In the genomic region with DNA sequence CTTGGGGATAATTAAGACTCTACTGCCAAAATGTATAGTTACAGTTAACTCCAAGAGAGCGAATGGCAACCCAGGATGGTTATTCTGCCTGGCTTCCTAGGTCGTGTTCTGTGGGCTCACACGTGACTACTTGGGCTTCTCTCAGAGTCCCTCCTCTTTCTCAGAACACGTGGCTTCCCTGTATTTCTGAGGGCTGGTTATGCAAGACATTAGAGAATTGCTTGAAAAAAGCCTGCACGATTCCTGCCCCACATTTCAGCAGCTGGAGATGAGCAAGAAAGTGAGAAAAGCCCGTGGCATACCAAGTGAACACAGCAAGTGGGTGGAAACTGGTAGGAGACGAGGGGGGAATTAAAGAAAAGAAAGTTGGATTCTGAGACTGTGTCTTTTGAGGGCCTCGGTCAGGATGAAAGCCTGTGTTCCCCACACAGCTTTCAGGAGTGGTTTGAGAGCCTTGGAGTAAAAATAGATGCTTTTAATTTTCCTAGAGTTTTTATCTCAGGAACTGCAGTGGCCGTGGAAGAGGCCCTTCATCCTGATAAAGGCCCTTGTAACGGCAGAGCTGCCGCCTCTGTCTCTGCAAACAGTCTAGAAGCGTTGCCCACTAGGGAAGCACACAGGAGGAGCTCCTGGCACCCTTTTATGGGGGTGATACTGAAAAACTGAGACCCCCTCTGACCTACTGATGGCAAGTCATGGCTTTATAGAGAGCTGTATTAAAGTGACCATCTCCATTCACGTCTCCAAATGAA, we compare ENCODE assay signal across 8 mouse cellular contexts. TPM values are rescaled to one million over a fixed set of nuclear protein-coding genes. Genes with fewer than 3 reads are reported as not detected.
A peak's percentile ranks its signal among the peaks of the same experiment; 100 is the strongest.
DNase-seq lines count a peak whose midpoint lies in the region; ATAC-seq and TF ChIP-seq lines count a peak whose summit lies in the region.

No protein-coding gene starts in this region.

- TF ChIP-seq CTCF in left cerebral cortex, adult 2 months (IDR thresholded peaks at IDR 0.05) = no peak

- intact Hi-C loops in left cerebral cortex, postnatal 10 days (cut with DNase I) = no loop called here
- intact Hi-C loops in left cerebral cortex, adult 2 months (cut with DNase I) = no loop called here

- H3K36me3 ChIP-seq in forebrain, embryonic 14.5 days (ENCODE audit: control insufficient read depth, insufficient read depth, low read length) = peaks cover 25% of the 10 kb centered on the region
- peaks cover 5% of the 10 kb centered on the region for H3K36me3 ChIP-seq in midbrain, embryonic 16.5 days (ENCODE audit: control insufficient read depth, insufficient read depth, low read length)
- H3K36me3 ChIP-seq in kidney, embryonic 14.5 days (ENCODE audit: control insufficient read depth, insufficient read depth, low read length) = peaks cover 7% of the 10 kb centered on the region

- H3K4me1 ChIP-seq in forebrain, embryonic 14.5 days (ENCODE audit: control insufficient read depth, insufficient read depth, low read length) = peaks cover 8% of the 10 kb centered on the region
- H3K4me1 ChIP-seq in midbrain, embryonic 16.5 days (ENCODE audit: control insufficient read depth, insufficient read depth, low read length) = peaks cover 13% of the 10 kb centered on the region
- no peaks in the 10 kb centered on the region for H3K4me1 ChIP-seq in kidney, embryonic 14.5 days (ENCODE audit: control insufficient read depth, insufficient read depth, low read length)

- H3K27me3 ChIP-seq in forebrain, embryonic 14.5 days (replicated peaks; ENCODE audit: control insufficient read depth, insufficient read depth, low read length) = no peaks in the 10 kb centered on the region
- no peaks in the 10 kb centered on the region for H3K27me3 ChIP-seq in midbrain, embryonic 16.5 days (ENCODE audit: control insufficient read depth, insufficient read depth, low read depth, low read length)
- no peaks in the 10 kb centered on the region for H3K27me3 ChIP-seq in kidney, embryonic 14.5 days (ENCODE audit: control insufficient read depth, insufficient read depth, low read length)

- H3K4me3 ChIP-seq in forebrain, embryonic 14.5 days (ENCODE audit: low read depth, low read length) = no peak overlapping the region
- no peak overlapping the region for H3K4me3 ChIP-seq in left cerebral cortex, adult 2 months
- no peak overlapping the region for H3K4me3 ChIP-seq in midbrain, embryonic 16.5 days (ENCODE audit: low read depth, low read length)
- no peak overlapping the region for H3K4me3 ChIP-seq in kidney, embryonic 14.5 days (ENCODE audit: low read length)

- no peaks in the 10 kb centered on the region for H3K9me3 ChIP-seq in forebrain, embryonic 14.5 days (replicated peaks; ENCODE audit: control insufficient read depth, low read length)
- H3K9me3 ChIP-seq in midbrain, embryonic 16.5 days (replicated peaks; ENCODE audit: control insufficient read depth, low read length, poor library complexity, severe bottlenecking) = no peaks in the 10 kb centered on the region
- no peaks in the 10 kb centered on the region for H3K9me3 ChIP-seq in kidney, embryonic 14.5 days (ENCODE audit: control insufficient read depth, low read length)

- H3K27ac ChIP-seq in forebrain, embryonic 14.5 days (ENCODE audit: low read depth, low read length) = no peak overlapping the region
- H3K27ac ChIP-seq in left cerebral cortex, adult 2 months = peak overlapping the region; percentile 90
- H3K27ac ChIP-seq in midbrain, embryonic 16.5 days (ENCODE audit: low read length) = peak overlapping the region; percentile 60
- H3K27ac ChIP-seq in kidney, embryonic 14.5 days (ENCODE audit: low read depth, low read length) = no peak overlapping the region

- H3K9ac ChIP-seq in forebrain, embryonic 14.5 days (ENCODE audit: low read length) = 0 out of 2 replicates have a peak overlapping the region, but pooled peaks have one; percentile 3
- peak overlapping the region; percentile 17; the same call in 1 of the 2 replicates for H3K9ac ChIP-seq in midbrain, embryonic 16.5 days (ENCODE audit: low read depth, low read length)
- no peak overlapping the region for H3K9ac ChIP-seq in kidney, embryonic 14.5 days (ENCODE audit: low read depth, low read length)

- peak; percentile 52 to 78 for DNase-seq in left cerebral cortex, adult 18-20 months (ENCODE audit: low spot score in 2 of 2)
- no peak for DNase-seq in left cerebral cortex, postnatal 10 days (ENCODE audit: extremely low spot score in 1 of 2, low spot score in 2 of 2)
- no peak for DNase-seq in forebrain, embryonic 14.5 days (ENCODE audit: low spot score)
- peak; percentile 53 to 70 for DNase-seq in left cerebral cortex, adult 2 months (ENCODE audit: extremely low spot score in 1 of 2, low spot score in 2 of 2)
- no peak for DNase-seq in spleen, postnatal 14 days (ENCODE audit: low spot score in 2 of 2)
- no peak for DNase-seq in adrenal gland, postnatal 36 days

- 71% methylated on average over 13 of the region's 13 CpGs for WGBS in forebrain, embryonic 14.5 days
- WGBS in midbrain, embryonic 16.5 days = 45% methylated on average over 13 of the region's 13 CpGs
- 71% methylated on average over 13 of the region's 13 CpGs for WGBS in kidney, embryonic 14.5 days

- H3K4me2 ChIP-seq in forebrain, embryonic 14.5 days (ENCODE audit: low read length) = no peak overlapping the region
- H3K4me2 ChIP-seq in midbrain, embryonic 16.5 days (ENCODE audit: low read length) = no peak overlapping the region
- no peak overlapping the region for H3K4me2 ChIP-seq in kidney, embryonic 14.5 days (replicated peaks; ENCODE audit: low read depth, low read length)

- no peak for ATAC-seq in forebrain, embryonic 14.5 days
- ATAC-seq in midbrain, embryonic 16.5 days = peak; percentile 26; the same call in 1 of the 2 replicates
- ATAC-seq in kidney, embryonic 14.5 days (ENCODE audit: low FRiP score, low TSS enrichment) = no peak

RNA-seq across cellular contexts. Expression of a gene that starts 21.6 kb away (rescaled TPM):
- total RNA-seq in left cerebral cortex, adult 18-20 months (2021) = 10 to 100 TPM; 53.8 to 58.4 TPM
- 10 to 100 TPM; 45.0 to 47.8 TPM for total RNA-seq in left cerebral cortex, postnatal 10 days (2021)
- 4.3 and 5.5 TPM in 2 replicates for polyA plus RNA-seq in forebrain, embryonic 14.5 days (2014; fragmentation: Nextera tagmentation; extraction: Ambion mirVana)
- 10 to 100 TPM; 59.1 to 61.3 TPM for total RNA-seq in left cerebral cortex, adult 2 months (2021)
- 24.4 and 28.1 TPM in 2 replicates for polyA plus RNA-seq in midbrain, embryonic 16.5 days (2015; fragmentation: Nextera tagmentation; extraction: Ambion mirVana)
- polyA plus RNA-seq in kidney, embryonic 14.5 days (2014; fragmentation: Nextera tagmentation; extraction: Ambion mirVana) = not detected in 2 replicates
- total RNA-seq in adrenal gland, postnatal 36 days (2021) = under 1 TPM; 0.49 to 0.60 TPM

RNA-seq across cellular contexts. Expression of a gene that starts 21.8 kb away (rescaled TPM):
- 10 to 100 TPM; 84.0 to 86.8 TPM for total RNA-seq in left cerebral cortex, adult 18-20 months (2021)
- 10 to 100 TPM; 59.9 to 61.9 TPM for total RNA-seq in left cerebral cortex, postnatal 10 days (2021)
- 47.5 and 57.0 TPM in 2 replicates for polyA plus RNA-seq in forebrain, embryonic 14.5 days (2014; fragmentation: Nextera tagmentation; extraction: Ambion mirVana)
- 10 to 100 TPM; 79.8 to 91.6 TPM for total RNA-seq in left cerebral cortex, adult 2 months (2021)
- polyA plus RNA-seq in midbrain, embryonic 16.5 days (2015; fragmentation: Nextera tagmentation; extraction: Ambion mirVana) = 56.6 and 57.8 TPM in 2 replicates
- 12.6 and 30.4 TPM in 2 replicates for polyA plus RNA-seq in kidney, embryonic 14.5 days (2014; fragmentation: Nextera tagmentation; extraction: Ambion mirVana)
- 10 to 100 TPM; 24.4 to 24.7 TPM for total RNA-seq in adrenal gland, postnatal 36 days (2021)

RNA-seq across cellular contexts. Expression of a gene that starts 52.5 kb away (rescaled TPM):
- 10 to 100 TPM; 37.7 to 41.2 TPM for total RNA-seq in left cerebral cortex, adult 18-20 months (2021)
- total RNA-seq in left cerebral cortex, postnatal 10 days (2021) = 10 to 100 TPM; 41.9 to 46.4 TPM
- 5.9 and 8.9 TPM in 2 replicates for polyA plus RNA-seq in forebrain, embryonic 14.5 days (2014; fragmentation: Nextera tagmentation; extraction: Ambion mirVana)
- total RNA-seq in left cerebral cortex, adult 2 months (2021) = 10 to 100 TPM; 41.7 to 43.8 TPM
- 12.9 and 13.7 TPM in 2 replicates for polyA plus RNA-seq in midbrain, embryonic 16.5 days (2015; fragmentation: Nextera tagmentation; extraction: Ambion mirVana)
- polyA plus RNA-seq in kidney, embryonic 14.5 days (2014; fragmentation: Nextera tagmentation; extraction: Ambion mirVana) = 0.08 TPM in 1 of 2 replicates, not detected in the other
- 1 to 10 TPM; 1.0 to 1.3 TPM for total RNA-seq in adrenal gland, postnatal 36 days (2021)

Comparison
In these comparisons a context has a peak if more than half of its experiments do, and no peak if none do; other contexts are left out.
1. DNase-seq: peak in left cerebral cortex, adult 18-20 months (2 of 2) and left cerebral cortex, adult 2 months (2 of 2); none in left cerebral cortex, postnatal 10 days (0 of 2), forebrain, embryonic 14.5 days (single experiment), spleen, postnatal 14 days (0 of 2) and adrenal gland, postnatal 36 days (0 of 2).
2. H3K27ac ChIP-seq: peak in left cerebral cortex, adult 2 months (single experiment) and midbrain, embryonic 16.5 days (single experiment); none in forebrain, embryonic 14.5 days (single experiment) and kidney, embryonic 14.5 days (single experiment).
3. RNA of a gene that starts 21.6 kb away (total RNA-seq): 59.1 to 61.3 TPM in left cerebral cortex, adult 2 months, 53.8 to 58.4 TPM in left cerebral cortex, adult 18-20 months and 45.0 to 47.8 TPM in left cerebral cortex, postnatal 10 days; 0.49 to 0.60 TPM in adrenal gland, postnatal 36 days; every median in the first group is over 10 times any median in the second.
4. RNA of a gene that starts 52.5 kb away (total RNA-seq): 41.9 to 46.4 TPM in left cerebral cortex, postnatal 10 days, 41.7 to 43.8 TPM in left cerebral cortex, adult 2 months and 37.7 to 41.2 TPM in left cerebral cortex, adult 18-20 months; 1.0 to 1.3 TPM in adrenal gland, postnatal 36 days; every median in the first group is over 10 times any median in the second.